Mouse (Mus musculus): ENCODE data around the gene Nudc. TPM values are rescaled to one million over a fixed set of nuclear protein-coding genes. Genes with fewer than 3 reads are reported as not detected.

Gene Nudc
- polyA plus RNA-seq, 1 experiment from 2014 or later: 247 TPM

GRCm38 (mm10) chr4:133488619-133489392 lies 57.0 kb downstream of the Nudc start:
- no peaks in the 10 kb centered on the region for H3K36me3 ChIP-seq (ENCODE audit: control insufficient read depth, insufficient read depth, low read length)
- ATAC-seq: no peak
- WGBS: 87% methylated on average over 20 of the region's 20 CpGs

GRCm38 (mm10) chr4:133486673-133487357 lies 59.0 kb downstream of the Nudc start:
- peaks cover 10% of the 10 kb centered on the region for H3K27me3 ChIP-seq (ENCODE audit: control insufficient read depth, insufficient read depth, low read depth, low read length)
- H3K9me3 ChIP-seq (replicated peaks; ENCODE audit: control insufficient read depth, low read length, poor library complexity, severe bottlenecking): no peaks in the 10 kb centered on the region
- no peak for ATAC-seq
- no peak overlapping the region for H3K9ac ChIP-seq (ENCODE audit: low read depth, low read length)
- H3K4me3 ChIP-seq (ENCODE audit: low read depth, low read length): no peak overlapping the region
- no peaks in the 10 kb centered on the region for H3K36me3 ChIP-seq (ENCODE audit: control insufficient read depth, insufficient read depth, low read length)
- WGBS: 95% methylated on average over 26 of the region's 26 CpGs
- no peaks in the 10 kb centered on the region for H3K4me1 ChIP-seq (ENCODE audit: control insufficient read depth, insufficient read depth, low read length)
- no peak overlapping the region for H3K27ac ChIP-seq (ENCODE audit: low read length)
- H3K4me2 ChIP-seq (ENCODE audit: low read length): no peak overlapping the region

More at GRCm38 (mm10) chr4:133488619-133489392, 57.0 kb downstream of the Nudc start:
- Histone ChIP-seq H3K9me3 (replicated peaks; ENCODE audit: control insufficient read depth, low read length, poor library complexity, severe bottlenecking) (no peaks in the 10 kb centered on the region), H3K27me3 (ENCODE audit: control insufficient read depth, insufficient read depth, low read depth, low read length) (peaks cover 1% of the 10 kb centered on the region; the same call in 1 of the 2 replicates), H3K4me1 (ENCODE audit: control insufficient read depth, insufficient read depth, low read length) (peaks cover 2% of the 10 kb centered on the region; the same call in 1 of the 2 replicates), H3K9ac (ENCODE audit: low read depth, low read length) (no peak overlapping the region), H3K27ac (ENCODE audit: low read length) (no peak overlapping the region), H3K4me2 (ENCODE audit: low read length) (no peak overlapping the region), H3K4me3 (ENCODE audit: low read depth, low read length) (no peak overlapping the region)

GRCm38 (mm10) chr4:133485691-133486425 lies 59.9 kb downstream of the Nudc start:
- WGBS: 93% methylated on average over 28 of the region's 28 CpGs
- Histone ChIP-seq H3K9ac (ENCODE audit: low read depth, low read length) (no peak overlapping the region), H3K9me3 (replicated peaks; ENCODE audit: control insufficient read depth, low read length, poor library complexity, severe bottlenecking) (no peaks in the 10 kb centered on the region), H3K36me3 (ENCODE audit: control insufficient read depth, insufficient read depth, low read length) (no peaks in the 10 kb centered on the region), H3K4me2 (ENCODE audit: low read length) (no peak overlapping the region), H3K27ac (ENCODE audit: low read length) (no peak overlapping the region), H3K4me1 (ENCODE audit: control insufficient read depth, insufficient read depth, low read length) (no peaks in the 10 kb centered on the region), H3K4me3 (ENCODE audit: low read depth, low read length) (no peak overlapping the region), H3K27me3 (ENCODE audit: control insufficient read depth, insufficient read depth, low read depth, low read length) (peaks cover 17% of the 10 kb centered on the region)
- no peak for ATAC-seq

GRCm38 (mm10) chr4:133484266-133485025 lies 61.4 kb downstream of the Nudc start:
- 15% methylated on average over 22 of the region's 22 CpGs for WGBS
- Histone ChIP-seq H3K4me2 (ENCODE audit: low read length) (no peak overlapping the region), H3K27ac (ENCODE audit: low read length) (no peak overlapping the region), H3K27me3 (ENCODE audit: control insufficient read depth, insufficient read depth, low read depth, low read length) (peaks cover 27% of the 10 kb centered on the region), H3K36me3 (ENCODE audit: control insufficient read depth, insufficient read depth, low read length) (no peaks in the 10 kb centered on the region), H3K4me1 (ENCODE audit: control insufficient read depth, insufficient read depth, low read length) (peaks cover 4% of the 10 kb centered on the region), H3K4me3 (ENCODE audit: low read depth, low read length) (no peak overlapping the region), H3K9ac (ENCODE audit: low read depth, low read length) (no peak overlapping the region), H3K9me3 (replicated peaks; ENCODE audit: control insufficient read depth, low read length, poor library complexity, severe bottlenecking) (no peaks in the 10 kb centered on the region)
- ATAC-seq: no peak

Small RNA genes lying within 50 kb of the gene (microRNA-seq; reads per million reads assigned to microRNA genes)
- not detected for gene Gm23158

Other genes with a start within 250 kb of the Nudc start
- 20.1 and 20.7 TPM in 2 replicates for gene Wdtc1, start 192.5 kb downstream of the Nudc start, polyA plus RNA-seq (2015; fragmentation: Nextera tagmentation; extraction: Ambion mirVana)
- 10.3 and 12.8 TPM in 2 replicates for gene Slc9a1, start 176.3 kb downstream of the Nudc start, polyA plus RNA-seq (2015; fragmentation: Nextera tagmentation; extraction: Ambion mirVana)
- gene Tent5b, start 65.9 kb downstream of the Nudc start, polyA plus RNA-seq (2015; fragmentation: Nextera tagmentation; extraction: Ambion mirVana): 0.15 TPM in 2 replicates
- 5.7 and 8.2 TPM in 2 replicates for gene Trnp1, start 47.4 kb downstream of the Nudc start, polyA plus RNA-seq (2015; fragmentation: Nextera tagmentation; extraction: Ambion mirVana)
- 0.61 and 0.69 TPM in 2 replicates for gene Kdf1, start 27.0 kb downstream of the Nudc start, polyA plus RNA-seq (2015; fragmentation: Nextera tagmentation; extraction: Ambion mirVana)
- gene Nr0b2, start 7.4 kb upstream of the Nudc start, polyA plus RNA-seq (2015; fragmentation: Nextera tagmentation; extraction: Ambion mirVana): not detected in 2 replicates
- 6.1 and 6.5 TPM in 2 replicates for gene Gpatch3, start 28.7 kb upstream of the Nudc start, polyA plus RNA-seq (2015; fragmentation: Nextera tagmentation; extraction: Ambion mirVana)
- 16.1 and 17.0 TPM in 2 replicates for gene Gpn2, start 38.4 kb upstream of the Nudc start, polyA plus RNA-seq (2015; fragmentation: Nextera tagmentation; extraction: Ambion mirVana)
- 1.1 and 1.2 TPM in 2 replicates for gene Sfn, start 56.2 kb upstream of the Nudc start, polyA plus RNA-seq (2015; fragmentation: Nextera tagmentation; extraction: Ambion mirVana)
- gene Zdhhc18, start 104.2 kb upstream of the Nudc start, polyA plus RNA-seq (2015; fragmentation: Nextera tagmentation; extraction: Ambion mirVana): 3.5 and 4.7 TPM in 2 replicates
- gene Pigv, start 126.7 kb upstream of the Nudc start, polyA plus RNA-seq (2015; fragmentation: Nextera tagmentation; extraction: Ambion mirVana): 14.7 and 18.5 TPM in 2 replicates
- gene Arid1a, start 210.8 kb upstream of the Nudc start, polyA plus RNA-seq (2015; fragmentation: Nextera tagmentation; extraction: Ambion mirVana): 28.7 and 36.1 TPM in 2 replicates